Mouse (Mus musculus): Measurements from ENCODE around the gene Sept9.

Gene Sept9

GRCm38 (mm10) chr11:117246286-117246685 is 46.8 kb downstream of the Sept9 start:
- DNase-seq (ENCODE audit: low read depth): no peak

GRCm38 (mm10) chr11:117246981-117247431 is 47.5 kb downstream of the Sept9 start:
- no peak for DNase-seq (ENCODE audit: low read depth)

DNA sequence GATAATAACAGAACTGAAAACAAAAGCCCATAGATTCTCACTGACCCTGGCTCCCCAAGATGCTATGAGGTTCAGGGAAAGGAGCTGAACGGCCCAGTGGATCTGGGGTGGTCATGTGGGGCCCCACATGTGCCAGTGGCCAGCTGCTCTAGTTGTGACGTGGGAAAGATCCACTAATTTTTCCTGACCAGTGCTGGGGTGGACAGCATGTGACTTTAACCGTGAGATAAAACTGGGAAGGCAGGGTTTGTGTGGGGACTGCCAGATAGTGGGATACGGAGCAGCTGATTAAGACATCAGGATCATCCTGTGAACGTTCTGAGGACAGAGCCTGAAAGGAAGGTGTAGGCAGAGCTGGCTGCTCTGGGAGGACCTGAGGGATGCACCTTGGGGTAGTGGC is 48.1 kb downstream of the Sept9 start:
- no peak for DNase-seq (ENCODE audit: low read depth)

DNA sequence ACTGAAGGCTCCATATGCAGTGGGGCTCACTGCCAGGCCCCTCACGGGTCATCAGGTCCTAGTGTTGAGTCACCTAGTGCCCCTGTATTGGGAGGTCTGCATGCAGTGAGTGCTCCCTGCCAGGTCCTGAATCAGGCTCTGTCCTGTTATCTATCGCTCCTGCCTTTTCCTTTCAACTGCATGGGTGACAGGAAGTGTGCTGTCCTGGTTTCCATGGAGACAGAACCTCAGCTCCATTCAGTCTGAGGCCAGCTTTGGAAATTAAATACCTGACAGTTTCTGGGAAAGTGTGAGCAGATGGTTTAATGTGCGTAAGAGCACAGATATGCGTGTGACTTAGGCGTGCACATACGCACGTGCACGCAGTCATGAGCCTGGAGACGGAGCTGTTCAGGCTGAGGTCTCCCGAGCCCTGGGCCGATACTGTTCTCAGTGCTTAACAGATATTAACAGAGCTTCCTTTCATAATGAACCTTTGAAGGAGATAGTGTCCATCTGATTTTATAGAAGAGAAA is 49.3 kb downstream of the Sept9 start:
- DNase-seq (ENCODE audit: low read depth): no peak

GRCm38 (mm10) chr11:117249282-117249984 is 50.0 kb downstream of the Sept9 start:
- no peak for DNase-seq (ENCODE audit: low read depth)

- DNase-seq (ENCODE audit: low read depth): no peak
Observed at GRCm38 (mm10) chr11:117249985-117250928, 50.8 kb downstream of the Sept9 start.

- DNase-seq (ENCODE audit: low read depth): no peak
Observed at GRCm38 (mm10) chr11:117251755-117252154, 52.3 kb downstream of the Sept9 start.

DNA sequence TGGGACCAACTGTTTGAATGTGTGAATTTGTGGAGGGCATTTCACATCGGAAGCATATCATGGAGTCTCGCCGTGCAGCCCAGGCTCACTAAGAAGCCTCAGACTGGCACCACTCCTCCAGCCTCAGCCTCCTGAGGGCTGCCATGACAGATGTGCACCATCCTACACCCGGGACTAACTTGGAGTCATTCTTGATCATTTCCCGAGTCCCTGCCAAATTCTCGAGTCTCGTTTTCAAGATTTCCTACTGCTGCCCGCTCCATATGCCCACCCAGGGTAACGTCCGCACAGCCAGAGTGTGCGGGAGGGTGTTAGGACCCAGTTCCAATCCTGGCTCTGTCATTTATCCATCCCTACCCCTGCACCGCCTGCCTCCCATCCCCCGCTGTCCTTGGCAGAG is 53.4 kb downstream of the Sept9 start:
- DNase-seq (ENCODE audit: low read depth): no peak

- DNase-seq (ENCODE audit: low read depth): no peak
Observed at GRCm38 (mm10) chr11:117254161-117255107, 55.0 kb downstream of the Sept9 start.

DNA sequence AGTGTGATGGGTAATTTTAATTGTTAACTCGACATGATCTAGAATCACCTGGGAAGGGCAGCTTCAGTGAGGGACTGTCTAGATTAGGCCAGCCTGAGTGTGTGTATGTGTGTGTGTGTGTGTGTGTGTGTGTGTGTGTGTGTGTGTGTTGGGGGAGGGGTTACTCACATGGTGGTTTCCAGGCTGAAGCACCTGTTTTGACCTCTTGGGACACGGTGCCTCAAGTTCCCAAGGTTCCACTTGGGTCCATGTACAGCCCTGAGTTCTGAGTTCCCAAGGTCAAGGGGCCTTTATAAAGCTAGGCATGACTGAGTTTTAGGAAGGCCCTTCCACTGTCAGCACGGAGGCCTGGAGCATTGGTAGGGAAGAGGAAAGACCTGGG is 55.6 kb downstream of the Sept9 start:
- DNase-seq (ENCODE audit: low read depth): no peak

DNA sequence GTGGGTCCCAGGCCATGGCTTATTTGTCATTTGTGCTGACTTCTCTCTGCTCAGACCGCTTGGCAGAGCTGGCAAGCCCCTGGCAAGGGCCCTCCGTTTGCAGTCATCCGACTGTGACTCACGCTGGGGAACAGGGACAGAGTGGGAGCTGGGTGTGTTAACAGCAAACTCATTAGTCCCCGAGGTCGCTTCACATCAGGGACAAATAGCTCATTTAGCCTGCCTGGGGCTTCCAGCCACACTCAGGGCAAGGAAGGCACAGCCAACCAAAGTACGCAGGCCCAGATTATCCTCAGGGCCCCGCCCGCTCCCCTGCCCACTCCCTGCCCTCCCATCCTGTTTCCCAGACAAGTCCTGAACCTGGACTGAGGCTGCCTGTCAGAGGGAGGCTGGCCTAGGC is 56.6 kb downstream of the Sept9 start:
- no peak for DNase-seq (ENCODE audit: low read depth)

DNA sequence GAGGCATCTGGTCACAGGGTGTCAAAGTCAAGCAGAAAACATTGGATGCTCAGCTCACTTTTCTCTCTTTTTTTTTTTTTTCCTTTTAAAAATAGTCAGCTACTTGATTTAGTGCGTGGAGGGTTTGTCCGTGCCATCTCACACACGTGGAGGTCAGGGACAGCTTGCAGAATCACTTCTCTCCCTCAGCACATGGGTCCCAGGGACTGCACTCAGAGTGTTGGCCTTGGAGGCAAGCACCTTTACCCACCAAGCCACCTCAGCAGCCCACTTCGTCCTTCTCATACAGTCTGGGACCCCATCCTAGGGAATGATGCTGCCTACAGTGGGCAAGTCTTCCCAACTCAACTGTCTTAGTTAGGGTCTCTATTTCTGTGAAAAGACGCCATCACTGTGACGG is 57.4 kb downstream of the Sept9 start:
- no peak for DNase-seq (ENCODE audit: low read depth)

- DNase-seq (ENCODE audit: low read depth): no peak
Observed at GRCm38 (mm10) chr11:117257266-117257665, 57.8 kb downstream of the Sept9 start.

DNA sequence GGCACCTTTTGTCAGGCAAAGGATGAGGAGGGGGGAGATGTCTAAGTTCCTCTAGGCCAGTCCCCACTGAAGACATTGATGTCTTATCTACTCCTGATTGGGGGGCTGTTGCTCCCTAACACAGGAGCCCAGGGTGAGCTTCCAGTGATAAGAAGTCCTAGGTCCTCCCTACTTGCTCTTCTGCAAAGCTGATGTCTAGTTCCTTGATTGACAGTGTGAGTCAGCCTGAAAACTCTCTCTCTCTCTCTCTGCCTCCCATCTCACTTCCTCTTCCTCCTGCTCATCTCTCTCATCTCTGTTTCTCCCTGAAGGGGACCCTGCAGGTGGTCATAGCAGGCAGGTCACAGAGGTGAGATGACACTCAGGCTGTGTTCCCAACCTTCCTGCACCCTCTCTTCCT is 58.4 kb downstream of the Sept9 start:
- DNase-seq (ENCODE audit: low read depth): no peak

DNA sequence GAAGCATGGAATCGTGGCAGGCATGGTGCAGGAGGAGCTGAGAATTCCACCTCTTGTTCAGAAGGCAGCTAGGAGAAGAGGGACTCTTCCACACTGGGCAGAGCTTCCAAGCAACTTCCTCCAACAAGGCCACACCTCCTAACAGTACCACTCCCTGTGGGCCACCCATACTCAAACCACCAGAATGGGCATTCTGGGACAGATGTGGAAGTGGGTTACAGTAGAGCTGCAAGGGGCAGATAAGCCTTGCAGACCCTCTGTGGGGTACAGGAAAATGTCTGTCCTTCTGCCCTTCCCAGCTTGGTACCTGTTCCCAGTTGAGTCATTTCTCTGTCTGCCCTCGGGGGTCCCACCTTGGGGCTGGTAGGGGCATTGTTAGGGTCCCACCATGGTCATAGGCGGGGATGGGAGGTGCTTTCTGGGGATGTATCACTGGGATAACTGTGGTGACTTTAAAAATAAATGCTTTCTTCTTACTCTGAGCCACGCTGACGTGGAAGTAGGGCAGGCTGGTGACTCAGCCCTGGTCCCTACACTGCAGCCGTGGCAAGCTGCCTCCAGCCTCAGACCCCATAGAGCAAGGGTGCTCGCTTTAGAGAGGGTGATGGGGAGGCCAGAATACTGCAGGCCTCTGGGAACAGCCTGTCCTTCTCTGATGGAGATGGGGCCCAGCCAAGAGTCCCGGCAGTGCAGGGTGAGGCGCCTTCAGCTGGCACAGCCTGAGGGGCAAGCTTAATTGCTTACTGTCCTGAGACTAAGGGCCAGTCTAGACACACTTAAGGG is 59.9 kb downstream of the Sept9 start:
- peak; percentile 72 for DNase-seq (ENCODE audit: low read depth)

- no peak for DNase-seq (ENCODE audit: low read depth)
Observed at GRCm38 (mm10) chr11:117260631-117261030, 61.2 kb downstream of the Sept9 start.

GRCm38 (mm10) chr11:117263096-117263808 is 63.8 kb downstream of the Sept9 start:
- DNase-seq (ENCODE audit: low read depth): no peak

DNA sequence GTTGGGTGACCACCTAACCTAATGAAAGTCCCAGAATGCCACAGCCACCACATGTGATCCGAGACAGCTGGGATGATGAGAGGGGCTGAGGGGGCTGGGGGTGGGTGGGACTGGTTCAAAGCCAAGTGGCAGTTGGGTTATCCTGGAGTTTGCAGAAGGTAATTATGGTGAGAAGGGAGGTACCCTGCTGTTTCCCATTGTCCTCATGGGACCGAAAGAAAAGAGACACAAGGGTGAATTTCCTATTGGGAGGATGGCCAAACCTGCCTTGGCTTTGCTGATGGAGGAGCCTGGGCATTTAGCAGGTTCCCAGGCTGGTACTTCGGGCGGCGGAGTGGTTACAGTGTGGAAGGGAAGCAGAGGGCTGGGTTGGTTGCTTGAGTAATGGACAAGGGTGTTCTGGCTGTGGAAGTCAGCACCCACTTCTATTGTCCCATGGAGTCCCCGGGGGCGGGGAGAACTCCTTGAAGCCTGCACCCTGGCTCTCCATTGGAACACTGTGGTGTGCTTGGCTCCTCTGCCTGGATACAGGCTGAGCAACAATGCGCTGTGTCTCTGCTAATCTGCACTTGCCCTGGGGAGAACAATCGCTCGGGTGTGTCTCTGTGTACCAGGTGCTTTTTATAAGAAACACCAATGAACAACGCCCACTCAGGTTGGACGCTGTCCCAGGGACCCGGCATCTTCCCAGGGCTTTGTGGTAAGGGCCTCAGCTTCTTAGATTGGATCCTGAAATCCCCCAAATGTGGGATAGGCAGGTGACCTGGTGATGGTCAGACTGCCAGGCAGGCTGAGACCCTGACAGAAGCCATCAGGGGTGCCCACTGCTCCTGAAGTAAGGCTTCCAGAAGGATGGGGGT is 64.9 kb downstream of the Sept9 start:
- DNase-seq (ENCODE audit: low read depth): no peak

DNA sequence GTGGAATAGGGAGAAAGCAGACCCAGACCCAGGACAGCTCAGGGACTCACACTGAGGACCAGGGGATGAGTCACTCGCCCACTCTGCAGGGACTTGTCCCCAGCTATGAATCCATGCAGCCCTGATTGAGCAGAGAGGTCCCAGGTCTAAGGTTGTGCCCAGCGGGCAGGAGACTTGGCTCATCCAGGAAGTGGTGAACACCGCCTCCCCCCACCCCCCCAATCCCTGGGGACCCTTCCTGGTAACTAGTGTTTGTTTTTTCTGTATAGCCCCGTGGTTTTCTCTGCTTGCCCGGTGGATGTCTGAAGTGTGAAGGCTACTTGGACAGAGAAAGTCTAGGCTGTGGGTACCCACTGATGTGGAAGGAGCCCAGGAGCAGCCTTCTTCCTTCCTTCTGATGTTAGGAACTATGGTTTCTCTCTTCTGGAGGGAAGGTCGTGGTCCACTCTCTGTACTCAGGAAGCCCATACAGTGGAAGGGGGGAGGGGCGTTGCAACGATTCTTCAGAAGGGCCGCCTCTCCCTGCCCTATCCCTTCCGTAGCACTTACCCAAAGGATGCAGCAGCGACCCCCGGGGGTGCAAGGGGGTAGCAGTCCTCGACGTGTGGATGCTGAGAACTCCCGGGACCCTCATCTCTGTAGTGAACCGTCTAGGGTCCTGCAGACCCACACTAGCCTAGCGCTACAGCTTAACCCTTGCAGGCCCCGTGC is 66.0 kb downstream of the Sept9 start:
- no peak for DNase-seq (ENCODE audit: low read depth)

All from fibroblast of lung, adult 2 months (primary cell).